Comparison of ENCODE assay signal across 11 mouse cellular contexts in genomic region chr13:85926825-85927737, GRCm38 (mm10).
DNase-seq lines count a peak whose midpoint lies in the region; ATAC-seq lines count a peak whose summit lies in the region.
"Had no signal": no experiment of that assay in that cellular context is flagged by ENCODE, and none has a peak within 500 bp of the region (broad histone marks: within the 10 kb centered on the region; RNA-seq: fewer than 3 reads in every experiment).

No protein-coding gene starts in this region.

- no peak for DNase-seq in kidney, adult 18-20 months
- DNase-seq in ES-CJ7 (ENCODE audit: low read depth, low spot score): peak; percentile 9
- DNase-seq in forebrain, embryonic 14.5 days (ENCODE audit: low spot score): peak; percentile 89
- peak; percentile 6 for DNase-seq in lung, postnatal 36 days
- DNase-seq in layer of hippocampus, postnatal 10 days (ENCODE audit: low spot score in 2 of 2): no peak
- DNase-seq in right cerebral cortex, postnatal 10 days (ENCODE audit: low spot score in 2 of 2): no peak
- DNase-seq: kidney, adult 9 months; liver, postnatal 0 days had no signal

- no peaks in the 10 kb centered on the region for H3K9me3 ChIP-seq in kidney, embryonic 14.5 days (ENCODE audit: control insufficient read depth, low read length)
- no peaks in the 10 kb centered on the region for H3K9me3 ChIP-seq in forebrain, embryonic 14.5 days (replicated peaks; ENCODE audit: control insufficient read depth, low read length)
- H3K9me3 ChIP-seq: heart, embryonic 15.5 days had no signal

- ATAC-seq in kidney, embryonic 14.5 days (ENCODE audit: low FRiP score, low TSS enrichment): peak; percentile 77; the same call in 1 of the 2 replicates
- peak; percentile 97 for ATAC-seq in forebrain, embryonic 14.5 days
- no peak for ATAC-seq in CD4-positive, CD25-positive, alpha-beta regulatory T cell, adult 4 months
- ATAC-seq: liver, postnatal 0 days had no signal

- 44% methylated on average over 4 of the region's 4 CpGs for WGBS in kidney, embryonic 14.5 days
- WGBS in forebrain, embryonic 14.5 days: 8% methylated on average over 4 of the region's 4 CpGs

- H3K27me3 ChIP-seq in kidney, embryonic 14.5 days (ENCODE audit: control insufficient read depth, insufficient read depth, low read length): no peaks in the 10 kb centered on the region
- no peaks in the 10 kb centered on the region for H3K27me3 ChIP-seq in forebrain, embryonic 14.5 days (replicated peaks; ENCODE audit: control insufficient read depth, insufficient read depth, low read length)
- H3K27me3 ChIP-seq: heart, embryonic 15.5 days had no signal

- no peaks in the 10 kb centered on the region for H3K4me1 ChIP-seq in kidney, embryonic 14.5 days (ENCODE audit: control insufficient read depth, insufficient read depth, low read length)
- peaks cover 8% of the 10 kb centered on the region; the same call in 1 of the 2 replicates for H3K4me1 ChIP-seq in forebrain, embryonic 14.5 days (ENCODE audit: control insufficient read depth, insufficient read depth, low read length)
- H3K4me1 ChIP-seq: heart, embryonic 15.5 days had no signal

- H3K27ac ChIP-seq in kidney, embryonic 14.5 days (ENCODE audit: low read depth, low read length): no peak overlapping the region; the same call in 1 of the 2 replicates
- peak overlapping the region; percentile 62; the same call in 1 of the 2 replicates for H3K27ac ChIP-seq in forebrain, embryonic 14.5 days (ENCODE audit: low read depth, low read length)
- H3K27ac ChIP-seq: heart, embryonic 15.5 days had no signal

- H3K36me3 ChIP-seq in kidney, embryonic 14.5 days (ENCODE audit: control insufficient read depth, insufficient read depth, low read length): no peaks in the 10 kb centered on the region
- no peaks in the 10 kb centered on the region for H3K36me3 ChIP-seq in forebrain, embryonic 14.5 days (ENCODE audit: control insufficient read depth, insufficient read depth, low read length)
- H3K36me3 ChIP-seq: heart, embryonic 15.5 days had no signal

- no peak overlapping the region for H3K4me3 ChIP-seq in kidney, embryonic 14.5 days (ENCODE audit: low read length)
- H3K4me3 ChIP-seq in forebrain, embryonic 14.5 days (ENCODE audit: low read depth, low read length): no peak overlapping the region
- H3K4me3 ChIP-seq: heart, embryonic 15.5 days had no signal

- H3K4me2 ChIP-seq in kidney, embryonic 14.5 days (replicated peaks; ENCODE audit: low read depth, low read length): no peak overlapping the region
- peak overlapping the region; percentile 34 for H3K4me2 ChIP-seq in forebrain, embryonic 14.5 days (ENCODE audit: low read length)
- H3K4me2 ChIP-seq: heart, embryonic 15.5 days had no signal

- H3K9ac ChIP-seq in kidney, embryonic 14.5 days (ENCODE audit: low read depth, low read length): no peak overlapping the region
- no peak overlapping the region for H3K9ac ChIP-seq in forebrain, embryonic 14.5 days (ENCODE audit: low read length)
- H3K9ac ChIP-seq: heart, embryonic 15.5 days; liver, postnatal 0 days had no signal

Comparison
In these comparisons a context has a peak if more than half of its experiments do, and no peak if none do; other contexts are left out.
1. DNase-seq: peak in ES-CJ7 (single experiment), forebrain, embryonic 14.5 days (single experiment) and lung, postnatal 36 days (single experiment); none in kidney, adult 18-20 months (single experiment), layer of hippocampus, postnatal 10 days (0 of 2) and right cerebral cortex, postnatal 10 days (0 of 2).